Mouse (Mus musculus) T-helper 1 cell (primary cell): ENCODE measurements at regions not wholly inside any gene's neighbourhood (a gene's known extent, or its start where the extent isn't known, plus 50 kb on each side); places are given as distances from the start of the nearest gene placed in this dataset.

ENCODE experiments used
- in situ Hi-C: fragments of 300-600 bp; cut with MboI, MseI; formaldehyde crosslinking; loops from one replicate; pipeline ENCODE4 v1.15.1; 2025; ENCODE audit warnings: high pct_unique_total_duplicates

GRCm38 (mm10) chr4:62755237-62755900, 195.7 kb downstream of the Rgs3 start:
- in situ Hi-C loops, result loop anchor here (10.0 kb wide), 2 partner anchors 51 to 211 kb away; no protein-coding TSS in a partner anchor

DNA sequence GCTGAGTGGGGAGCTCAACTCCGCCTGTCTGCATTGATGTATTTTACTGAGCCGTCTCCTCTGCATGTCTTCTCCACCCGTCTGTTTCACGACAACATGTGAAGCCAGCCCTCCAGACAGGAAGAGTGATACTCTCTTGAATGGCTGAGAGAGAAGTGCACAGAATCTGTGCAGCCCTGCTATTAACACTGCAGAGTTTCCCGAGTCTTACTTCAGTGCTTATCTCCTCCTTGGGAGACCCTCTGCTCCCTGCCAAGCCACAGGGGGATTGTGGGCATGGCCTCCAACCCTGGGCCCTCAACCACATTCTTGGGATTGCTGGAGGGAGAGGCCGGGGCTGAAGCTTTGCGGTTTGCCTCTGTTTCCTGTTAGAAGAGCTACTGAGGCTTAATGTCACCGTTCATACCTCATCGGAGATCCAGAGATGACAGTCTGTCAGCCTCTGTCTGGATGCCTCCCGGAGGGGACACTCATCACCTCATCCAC, 197.1 kb downstream of the Rgs3 start:
- in situ Hi-C loops, result loop anchor here (10.0 kb wide), 2 partner anchors 52 to 212 kb away; no protein-coding TSS in a partner anchor

DNA sequence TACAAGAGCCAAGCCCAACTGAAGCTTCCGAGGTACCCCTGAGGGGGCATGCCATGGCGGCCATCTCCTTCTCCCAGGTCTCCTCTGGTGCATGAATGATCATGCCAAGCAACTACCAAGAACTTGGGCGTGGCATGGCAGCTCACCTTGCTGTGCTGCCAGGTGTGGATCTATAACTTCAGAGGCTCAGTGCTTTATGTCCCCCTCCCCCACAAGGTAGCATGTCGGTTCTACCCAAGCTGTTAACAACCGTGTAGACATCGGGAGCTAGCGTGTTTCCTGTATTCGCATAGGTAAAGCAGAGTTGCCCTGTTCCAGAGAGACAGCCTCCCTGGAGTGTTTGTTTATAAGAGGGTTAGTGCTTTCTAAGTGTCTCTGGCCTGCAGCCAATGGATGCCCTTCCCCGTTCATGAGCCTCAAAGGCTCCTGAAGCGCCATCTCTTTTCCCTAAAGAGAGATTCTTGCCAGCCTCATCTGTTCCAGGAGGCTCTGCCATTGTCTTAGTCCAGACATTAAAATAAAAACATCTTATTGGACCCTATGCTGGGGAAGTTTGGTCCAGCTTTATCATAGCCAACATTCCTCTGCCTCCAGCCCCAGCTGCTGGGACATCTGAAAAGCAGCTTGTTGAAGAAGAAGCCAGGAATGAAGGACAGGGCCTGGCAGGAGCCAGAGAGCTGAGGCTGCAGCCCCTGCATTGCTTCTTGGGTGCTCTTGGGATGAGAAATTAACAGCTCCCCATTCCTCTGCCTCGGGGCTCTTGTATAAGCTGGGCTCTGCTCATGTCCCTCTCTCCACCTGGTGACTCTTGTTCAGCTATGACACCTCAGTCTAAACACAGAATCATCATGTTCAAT, 201.3 kb downstream of the Rgs3 start:
- in situ Hi-C loops, result no loop called here

DNA sequence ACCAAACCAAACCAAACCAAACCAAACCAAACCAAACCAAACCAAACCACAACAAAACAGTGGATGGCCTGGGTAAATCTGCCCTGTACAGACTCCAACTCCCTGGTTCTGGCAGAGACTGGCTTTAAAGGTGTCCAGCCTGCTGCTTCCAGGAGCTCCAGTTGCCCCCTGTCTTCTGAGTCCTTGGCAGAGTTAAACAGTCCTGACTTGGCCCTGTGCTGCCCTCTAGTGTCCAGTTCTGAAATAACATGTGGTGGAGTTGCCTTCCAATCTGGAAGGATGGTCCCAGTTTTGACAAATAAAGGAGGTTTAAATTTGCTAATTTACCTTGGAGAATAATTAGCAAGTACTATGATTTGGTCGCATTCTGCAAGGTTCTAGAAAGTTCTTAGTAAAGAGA, 202.0 kb downstream of the Rgs3 start:
- in situ Hi-C loops, result no loop called here

DNA sequence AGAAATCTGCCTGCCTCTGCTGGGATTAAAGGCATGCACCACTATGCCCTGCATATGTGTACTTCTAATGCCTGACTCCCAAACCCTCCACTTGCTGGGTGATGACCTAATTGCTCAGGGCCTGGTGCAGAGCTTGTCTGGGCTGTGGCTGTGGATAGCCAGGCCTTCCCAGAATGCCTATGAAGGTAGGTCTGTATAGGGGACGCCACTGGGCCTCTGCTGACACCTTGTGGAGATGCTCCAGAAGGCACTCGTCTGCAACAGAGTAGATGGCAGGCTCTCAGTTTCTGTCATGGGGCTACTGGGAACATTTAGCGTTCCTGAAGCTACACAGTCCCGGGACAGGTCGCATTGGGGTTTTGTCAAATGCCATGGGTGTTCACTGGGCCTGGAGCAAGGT, 201.4 kb upstream of the Zfp618 start:
- in situ Hi-C loops, result no loop called here

GRCm38 (mm10) chr4:62769469-62770234, 195.7 kb upstream of the Zfp618 start:
- in situ Hi-C loops, result loop anchor here (5.0 kb wide), 1 partner anchor 312 kb away; no protein-coding TSS in a partner anchor

GRCm38 (mm10) chr4:62775005-62775609, 190.3 kb upstream of the Zfp618 start:
- in situ Hi-C loops, result no loop called here

DNA sequence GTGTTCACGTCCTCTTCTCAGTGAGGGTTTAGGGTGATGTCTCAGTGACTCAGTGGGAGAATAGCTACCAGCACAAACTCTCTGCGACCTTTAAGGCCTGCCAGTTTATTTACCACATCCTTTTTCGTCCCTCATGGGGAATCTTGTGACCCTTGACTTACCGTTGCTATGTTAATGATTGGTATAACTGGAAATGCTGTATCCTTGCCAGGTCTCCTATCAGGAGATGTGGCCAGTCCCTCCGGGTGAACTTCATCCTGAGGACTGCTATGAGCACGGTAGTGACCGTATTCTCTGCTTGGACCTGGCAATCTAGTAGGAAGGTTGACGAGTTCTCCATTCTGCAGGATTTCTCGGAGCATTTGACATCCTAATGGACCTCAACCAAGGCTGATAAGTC, 188.5 kb upstream of the Zfp618 start:
- in situ Hi-C loops, result no loop called here

DNA sequence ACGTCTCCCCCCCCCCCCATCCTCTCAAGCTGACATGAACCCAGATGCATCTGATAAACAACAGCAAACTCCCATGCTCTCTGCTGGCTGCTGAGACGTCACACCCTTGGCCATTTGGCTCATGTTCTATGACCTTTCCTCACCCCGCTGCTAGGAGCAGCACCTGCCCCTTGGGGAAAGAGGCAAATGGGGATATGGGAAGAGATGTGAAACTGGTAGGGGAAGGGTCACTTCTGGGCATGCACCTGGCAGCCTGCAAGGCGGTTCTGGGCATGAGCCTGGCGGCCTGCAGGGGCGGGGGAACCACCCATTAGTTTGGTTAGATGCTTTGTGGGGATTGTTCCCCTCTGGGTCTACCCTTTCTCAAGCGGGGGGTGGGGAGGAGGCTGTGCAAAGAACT, 187.9 kb upstream of the Zfp618 start:
- in situ Hi-C loops, result no loop called here

- in situ Hi-C loops, result no loop called here
Observed at GRCm38 (mm10) chr4:62778621-62779020, 186.8 kb upstream of the Zfp618 start.

- in situ Hi-C loops, result no loop called here
Observed at GRCm38 (mm10) chr4:62780409-62780808, 185.0 kb upstream of the Zfp618 start.

DNA sequence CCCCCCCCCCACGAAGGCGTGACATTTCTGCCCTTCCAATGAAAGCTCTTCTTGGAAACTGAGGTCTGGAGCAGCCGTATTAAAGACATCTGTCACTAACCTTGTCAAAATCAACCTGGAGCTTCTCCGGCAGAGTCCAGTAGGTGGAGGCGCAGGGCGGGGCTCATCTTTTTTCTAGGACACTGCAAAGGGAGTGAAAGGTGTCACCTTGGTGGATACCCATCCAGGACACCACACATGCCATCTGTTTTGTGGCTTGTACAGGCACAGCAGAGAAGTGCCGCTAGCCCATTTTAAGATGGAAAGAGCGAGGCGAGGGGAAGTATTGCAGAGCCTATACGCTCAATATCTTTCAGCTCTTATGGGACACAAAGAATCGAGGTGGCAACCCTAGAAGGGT, 184.5 kb upstream of the Zfp618 start:
- in situ Hi-C loops, result no loop called here

- in situ Hi-C loops, result no loop called here
Observed at GRCm38 (mm10) chr4:62781309-62781800, 184.0 kb upstream of the Zfp618 start.

DNA sequence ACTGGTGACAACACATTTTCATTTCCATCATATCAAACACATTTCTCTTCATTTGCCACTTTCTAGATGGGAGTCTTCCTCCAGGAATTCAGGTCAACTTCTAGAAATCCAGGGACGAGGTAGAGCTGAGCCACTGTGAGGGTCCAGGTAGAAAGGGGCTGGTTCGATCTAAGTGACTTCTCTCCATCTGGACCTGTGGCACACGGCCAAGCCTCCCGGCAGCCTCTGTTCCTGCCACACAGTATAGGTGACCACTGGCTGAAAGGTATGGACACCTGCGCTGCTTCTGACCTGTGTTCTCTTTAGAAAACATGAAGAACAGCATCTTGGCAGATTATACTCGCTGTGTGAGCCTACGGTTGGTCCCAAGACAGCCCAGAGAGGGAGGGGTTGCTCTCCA, 179.7 kb upstream of the Zfp618 start:
- in situ Hi-C loops, result no loop called here

DNA sequence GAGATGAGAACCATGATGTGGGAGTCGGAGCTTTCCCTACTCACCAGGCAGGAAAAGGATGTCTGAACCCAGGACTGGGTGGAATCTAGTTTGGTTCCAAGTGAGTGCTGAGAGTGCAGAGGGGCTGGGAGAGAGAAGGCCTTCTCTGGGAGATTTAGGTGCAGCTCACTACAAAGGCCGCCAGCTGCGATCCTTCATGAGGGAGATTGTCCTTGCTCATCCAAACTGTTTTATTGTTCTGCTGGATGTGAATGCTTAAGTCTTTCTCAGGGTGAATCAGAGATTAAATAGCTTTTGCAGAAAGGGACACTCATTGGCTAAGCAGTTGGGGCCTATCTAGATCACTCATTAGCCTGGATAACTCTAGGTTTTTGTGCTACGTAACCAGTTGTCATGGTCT, 175.7 kb upstream of the Zfp618 start:
- in situ Hi-C loops, result no loop called here

DNA sequence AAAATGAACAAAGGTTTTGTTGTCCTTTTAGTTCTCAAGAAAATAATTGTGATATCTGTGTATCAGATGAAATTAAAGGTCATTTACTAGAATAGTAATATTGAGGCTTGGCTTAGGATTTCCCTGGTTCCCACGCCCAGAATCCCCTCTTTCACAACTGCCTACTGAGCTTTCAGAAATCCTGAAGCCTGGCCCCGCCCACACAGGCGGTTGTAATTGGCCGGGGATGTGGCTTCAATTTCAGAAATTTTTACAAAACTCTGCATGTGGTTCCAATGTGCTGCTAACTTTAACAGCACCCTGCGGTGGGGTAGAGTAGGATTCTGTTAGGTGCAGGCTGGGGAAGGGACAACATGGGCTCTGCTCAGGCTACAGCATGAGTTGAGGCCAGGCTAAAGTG, 171.8 kb upstream of the Zfp618 start:
- in situ Hi-C loops, result no loop called here

DNA sequence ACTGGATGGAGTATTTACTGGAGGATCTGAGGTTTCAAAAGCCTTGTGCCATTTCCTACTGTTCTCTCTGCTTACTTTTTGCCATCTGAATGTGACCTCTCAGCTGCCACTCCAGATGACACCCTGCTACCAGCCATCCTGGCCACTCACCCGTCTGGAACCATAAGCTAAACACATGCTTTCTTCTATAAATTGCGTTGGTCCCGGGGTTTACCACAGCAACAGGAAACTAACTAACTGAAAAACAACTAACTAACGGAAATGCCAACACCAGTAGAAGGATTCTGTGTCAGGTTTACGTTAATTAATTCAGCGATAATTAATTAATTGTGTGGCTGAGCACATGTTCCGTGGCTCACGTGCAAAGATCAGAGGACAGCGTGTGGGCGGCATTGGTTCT, 169.8 kb upstream of the Zfp618 start:
- in situ Hi-C loops, result no loop called here

- in situ Hi-C loops, result no loop called here
Observed at GRCm38 (mm10) chr4:62799923-62800322, 165.4 kb upstream of the Zfp618 start.

DNA sequence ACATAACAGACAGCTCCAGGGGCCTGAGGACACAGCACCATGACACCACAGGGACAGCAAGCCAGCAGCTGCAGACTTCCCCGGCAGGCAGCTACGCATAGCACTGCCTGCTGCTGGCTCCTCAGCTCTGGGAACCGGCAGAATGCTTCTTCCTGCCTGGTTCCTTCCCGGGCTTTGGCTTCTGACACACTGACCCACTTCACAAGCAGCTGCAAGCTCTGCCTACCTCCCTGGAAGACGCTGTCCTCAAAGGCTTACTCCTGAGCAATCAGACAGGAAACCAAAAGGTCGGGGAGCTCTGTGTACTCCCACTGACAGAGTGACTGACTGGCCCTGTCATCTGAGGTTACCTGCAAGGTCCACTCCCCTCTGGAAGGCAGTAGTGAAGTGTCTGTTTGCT, 159.5 kb upstream of the Zfp618 start:
- in situ Hi-C loops, result no loop called here

DNA sequence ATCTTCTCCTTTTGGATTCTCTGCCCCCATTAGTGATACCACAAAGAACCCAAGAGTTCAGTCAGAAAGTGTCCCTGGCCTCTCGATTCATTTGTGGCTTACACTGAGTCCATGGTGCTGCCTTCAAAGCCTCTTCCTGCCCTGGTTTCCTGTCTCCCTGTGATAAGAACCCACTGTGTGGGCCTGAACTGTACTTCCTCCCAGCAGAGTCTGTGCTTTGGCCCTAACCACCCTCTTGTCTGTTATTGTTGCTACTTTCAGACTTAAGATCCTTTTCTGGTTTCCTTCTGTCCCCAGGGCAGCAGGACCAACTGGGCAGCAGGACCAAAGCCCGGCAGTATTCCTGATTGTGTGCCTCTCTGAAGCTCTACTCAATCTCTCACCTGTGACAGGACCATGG, 158.6 kb upstream of the Zfp618 start:
- in situ Hi-C loops, result no loop called here

GRCm38 (mm10) chr4:62807926-62808552, 157.3 kb upstream of the Zfp618 start:
- in situ Hi-C loops, result no loop called here
